Mouse (Mus musculus) bone marrow, adult 2 months (tissue): ENCODE data around the gene Ears2.

Source experiments
- CTCF ChIP-seq: fragments of 200-500 bp; IDR thresholded peaks from 2 replicates; pipeline ENCODE4 v1.5.1; 2011; ENCODE audit warnings: low read length, control low read depth; ENCODE audit not compliant: control insufficient read depth, insufficient read depth
- POLR2A ChIP-seq: fragments of 200-500 bp; IDR thresholded peaks from 2 replicates; pipeline ENCODE4 v1.6.1; 2011; ENCODE audit warnings: low read depth, mild to moderate bottlenecking, control low read depth, low read length, borderline replicate concordance; ENCODE audit not compliant: control insufficient read depth

DNA sequence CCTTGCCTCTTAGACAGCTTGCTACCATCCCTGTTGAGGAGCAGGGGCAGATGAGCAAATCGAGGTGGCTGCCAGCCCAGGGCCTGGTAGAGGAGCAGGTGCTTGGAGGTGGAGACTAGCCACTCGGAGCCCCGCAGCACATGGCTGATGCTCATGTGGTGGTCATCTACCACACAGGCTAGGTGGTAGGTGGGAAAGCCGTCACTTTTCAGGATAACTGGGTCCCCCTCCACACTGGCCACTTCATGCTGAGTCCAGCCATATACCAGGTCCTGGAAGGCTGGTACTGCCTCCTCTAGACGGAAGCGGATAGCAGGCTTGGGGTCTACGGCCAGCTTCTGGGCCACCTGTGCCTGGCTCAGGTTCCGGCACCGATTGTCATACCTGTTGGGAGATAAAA lies 18.9 kb downstream of the Ears2 start:
- no peak for TF ChIP-seq POLR2A
- no peak for TF ChIP-seq CTCF
